Mouse (Mus musculus) kidney, postnatal 14 days (tissue): Measurements from ENCODE around the gene Ctsd.

Experiments used
- DNase-seq: peaks from one replicate; pipeline ENCODE4 v3.0.0; 2022; ENCODE audit warnings: mixed read lengths

The Ctsd gene

GRCm38 (mm10) chr7:142399250-142399649, 11.4 kb upstream of the Ctsd start:
- no peak for DNase-seq

GRCm38 (mm10) chr7:142398052-142398451, 10.2 kb upstream of the Ctsd start:
- DNase-seq = peak; percentile 66

DNA sequence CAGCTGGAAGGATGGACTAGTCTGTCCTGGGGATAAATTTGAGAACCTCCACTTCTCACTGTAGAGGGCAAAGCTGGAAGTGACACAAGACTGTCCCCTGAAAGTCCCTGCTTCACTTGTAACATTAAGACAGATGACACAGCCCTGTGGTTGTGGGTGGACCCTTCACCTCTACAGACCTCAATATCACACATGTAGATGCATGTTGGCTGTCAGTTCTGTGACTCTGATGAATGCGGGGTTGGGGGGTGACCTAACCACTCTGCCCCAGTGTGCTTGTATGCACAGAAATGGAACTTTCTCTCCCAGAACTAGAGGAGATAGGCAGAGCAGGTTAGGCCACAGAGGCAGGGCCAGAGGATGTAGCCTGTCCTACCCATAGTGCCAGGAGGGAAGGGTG, 8.8 kb upstream of the Ctsd start:
- no peak for DNase-seq

- DNase-seq = no peak
Observed at GRCm38 (mm10) chr7:142395472-142395871, 7.6 kb upstream of the Ctsd start.

DNA sequence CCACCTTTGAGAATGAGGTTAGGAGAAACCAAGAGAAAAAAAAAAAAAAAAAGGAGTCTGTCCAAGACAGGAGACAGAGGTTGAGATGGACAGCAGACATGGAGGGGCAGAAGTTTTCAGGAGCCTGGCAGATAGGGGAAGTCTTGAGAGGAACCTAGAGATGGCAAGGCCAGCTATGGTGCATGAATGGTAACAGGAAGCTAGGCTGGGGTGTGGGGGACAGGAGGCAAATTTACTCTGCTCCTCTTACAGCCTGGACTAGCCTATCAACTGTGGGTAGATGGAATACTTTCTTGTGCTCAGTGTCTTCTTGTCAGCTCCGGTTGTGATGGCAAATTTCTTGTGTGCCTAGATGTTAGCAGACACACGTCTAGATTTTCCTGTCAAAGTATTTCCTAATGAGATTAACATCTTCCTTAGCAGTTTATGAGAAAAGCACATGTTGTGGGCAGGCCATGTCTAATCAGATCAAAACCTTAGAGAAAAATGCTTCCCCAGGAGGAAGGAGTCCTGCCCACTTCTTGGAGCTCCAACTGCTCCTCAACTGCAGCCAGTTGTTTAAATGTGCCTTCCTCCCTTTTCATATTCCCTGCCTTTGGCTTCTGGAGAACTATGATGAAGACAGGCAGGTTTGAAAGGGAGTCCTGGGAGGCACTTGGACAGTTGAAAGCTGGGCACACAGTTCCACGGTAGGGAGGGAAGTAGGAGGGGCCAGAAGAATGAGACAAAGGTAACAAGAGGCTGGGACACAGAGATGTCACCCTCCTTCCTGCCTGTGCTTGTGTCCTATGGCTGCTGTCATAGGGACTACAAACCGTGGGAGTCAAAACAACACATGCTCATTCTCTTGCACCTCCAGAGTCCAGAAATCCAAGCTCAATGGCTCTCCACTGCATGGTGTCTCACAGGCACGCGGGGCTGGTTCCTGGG, 6.7 kb upstream of the Ctsd start:
- no peak for DNase-seq

- peak; percentile 57 for DNase-seq
Observed at GRCm38 (mm10) chr7:142393191-142393590, 5.4 kb upstream of the Ctsd start.

DNA sequence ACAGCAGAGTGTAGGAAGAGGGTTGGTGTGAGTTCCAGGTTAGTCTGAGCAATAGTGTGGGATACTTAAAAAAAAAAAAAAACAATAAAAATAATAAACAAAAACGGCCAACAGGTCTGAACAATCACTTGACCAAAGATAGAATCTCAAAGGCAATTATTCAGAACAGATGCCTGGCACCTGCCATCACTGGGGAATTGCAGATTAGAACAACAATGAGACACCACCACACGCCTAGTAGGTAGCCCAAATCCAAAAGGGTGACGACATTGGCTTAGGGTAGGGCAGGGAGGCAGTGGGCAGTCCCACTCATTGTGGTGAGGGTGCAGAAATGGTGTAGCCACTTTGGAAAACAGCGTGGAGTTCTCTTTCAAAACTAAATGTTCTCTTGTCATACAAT, 3.8 kb upstream of the Ctsd start:
- DNase-seq = no peak

GRCm38 (mm10) chr7:142391108-142391507, 3.3 kb upstream of the Ctsd start:
- DNase-seq = no peak

GRCm38 (mm10) chr7:142389961-142390650, 2.3 kb upstream of the Ctsd start:
- no peak for DNase-seq

GRCm38 (mm10) chr7:142388740-142389139, 902 bp upstream of the Ctsd start:
- no peak for DNase-seq

GRCm38 (mm10) chr7:142388198-142388597, 360 bp upstream of the Ctsd start:
- DNase-seq = no peak

GRCm38 (mm10) chr7:142386621-142387201, 1.1 kb downstream of the Ctsd start:
- peak; percentile 28 for DNase-seq

DNA sequence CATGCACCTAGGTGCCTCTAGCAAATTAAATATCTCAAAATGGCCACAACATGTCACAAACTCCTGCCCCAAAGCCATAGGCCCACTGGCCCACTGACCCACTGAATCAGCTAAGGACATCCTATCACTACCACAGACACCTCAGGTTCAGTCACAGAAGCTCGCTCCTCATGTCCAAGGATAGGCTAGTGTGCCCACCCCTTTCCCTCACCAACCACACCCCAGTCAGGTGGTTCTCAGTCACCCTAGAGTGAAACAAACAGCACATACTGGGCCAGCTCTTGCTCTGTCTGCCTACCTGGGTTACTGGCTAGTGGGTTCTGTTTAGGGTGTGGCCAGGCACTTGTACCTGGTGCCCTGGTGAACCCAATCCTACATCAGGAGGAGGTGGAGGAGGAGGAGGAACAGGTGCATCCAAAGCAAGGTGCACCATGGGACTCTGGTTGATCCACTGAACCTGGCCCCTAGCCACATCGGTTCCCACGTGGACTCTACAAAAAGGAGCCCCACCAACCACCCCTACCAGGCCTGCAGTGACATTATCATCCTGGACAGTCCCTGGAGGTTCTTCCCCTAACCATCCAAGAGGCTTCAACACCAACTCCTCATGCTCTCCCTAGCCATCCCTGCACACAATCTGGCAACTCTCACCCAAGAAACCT, 2.0 kb downstream of the Ctsd start:
- DNase-seq = no peak

DNA sequence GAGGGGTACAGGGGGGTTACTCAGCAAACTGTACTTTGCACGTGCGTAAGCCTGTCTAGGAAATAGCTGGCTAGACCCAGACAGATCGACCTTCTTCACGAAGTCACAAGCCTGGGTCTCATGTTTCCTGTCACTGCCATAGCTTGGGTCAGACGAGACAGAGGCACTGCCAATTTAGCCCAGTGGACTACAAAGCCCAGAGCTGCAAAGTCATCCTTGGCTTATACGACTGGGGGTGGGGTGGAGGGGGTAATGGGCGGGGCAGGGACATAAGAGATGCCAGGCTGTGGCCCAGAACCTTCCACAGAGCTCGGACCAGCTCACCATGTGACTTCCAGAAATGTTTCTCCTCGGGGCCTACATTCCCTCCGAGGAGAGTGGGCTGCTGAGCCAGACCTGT, 3.5 kb downstream of the Ctsd start:
- DNase-seq = no peak

DNA sequence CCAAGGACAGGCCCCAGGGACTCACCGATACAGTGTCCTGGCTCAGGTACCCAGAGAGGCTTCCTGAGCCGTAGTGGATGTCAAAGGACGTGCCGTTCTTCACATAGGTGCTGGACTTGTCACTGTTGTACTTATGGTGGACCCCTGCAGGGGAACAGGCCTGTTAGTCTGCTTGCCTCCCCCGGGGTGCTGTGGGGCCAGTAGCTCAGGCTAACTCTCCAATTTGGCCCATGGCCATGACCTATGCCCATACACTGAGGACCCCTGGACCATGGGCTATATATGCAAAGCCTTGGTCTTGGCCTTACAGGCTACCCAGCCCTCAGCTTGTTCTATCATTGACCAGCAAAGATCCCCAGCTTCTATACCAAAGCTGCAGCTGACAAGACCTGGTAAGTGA, 5.3 kb downstream of the Ctsd start, which contains the start of gene Gm49369:
Gene Gm49369, minus strand, starts transcription at position 101 of the 400 bp plus-strand sequence.
- DNase-seq = no peak

GRCm38 (mm10) chr7:142381175-142381574, 6.7 kb downstream of the Ctsd start:
- DNase-seq = no peak

DNA sequence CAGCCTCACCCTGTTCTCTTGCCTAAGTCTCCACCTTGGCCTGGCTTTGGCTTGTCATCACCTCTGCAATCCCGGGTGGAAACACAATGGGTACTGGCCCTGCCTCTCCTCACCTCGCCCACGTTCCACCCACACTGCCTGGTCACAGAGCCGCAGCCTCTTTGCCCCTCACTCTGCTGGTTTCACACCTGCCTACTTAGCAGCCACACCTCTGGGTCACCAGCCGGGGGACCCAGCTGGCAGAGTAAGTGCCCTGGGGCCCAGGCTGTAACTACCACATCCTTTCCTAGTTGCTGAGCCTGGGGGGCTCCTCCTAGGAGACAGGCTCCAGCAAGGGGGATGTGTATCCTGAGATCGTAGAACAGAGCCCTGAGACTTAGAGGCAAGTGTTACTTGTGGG, 8.7 kb downstream of the Ctsd start:
- no peak for DNase-seq

DNA sequence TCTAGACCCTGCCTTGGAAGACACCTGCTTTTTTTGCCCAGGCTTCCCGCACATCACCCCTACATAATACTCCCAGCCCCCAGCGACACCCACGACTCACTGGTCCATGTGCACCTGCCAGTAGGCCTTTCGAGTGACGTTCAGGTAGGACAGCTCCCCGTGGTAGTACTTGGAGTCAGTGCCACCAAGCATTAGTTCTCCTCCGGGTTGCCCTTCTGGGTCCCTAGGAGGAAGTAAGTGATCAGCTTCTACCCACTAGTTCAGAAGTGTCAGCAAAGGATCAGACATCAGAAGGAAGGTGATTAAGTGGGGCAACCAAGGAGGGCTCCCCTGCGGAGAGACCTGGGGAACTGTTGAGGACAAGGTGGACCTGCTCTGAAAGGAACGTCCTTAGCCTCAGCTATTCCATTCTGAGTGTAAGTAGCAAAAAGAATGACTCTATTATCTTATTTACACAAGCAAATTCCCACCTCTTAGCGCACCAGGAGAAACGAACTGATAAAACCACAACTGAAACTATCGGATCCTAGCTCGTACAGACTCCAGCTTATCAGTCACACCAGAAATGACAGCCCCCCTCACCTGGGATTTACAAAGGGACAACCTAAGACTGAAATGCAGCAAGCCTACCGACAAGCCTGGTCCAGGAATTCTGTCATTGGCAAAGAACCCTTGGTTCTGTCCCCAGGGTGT, 10.5 kb downstream of the Ctsd start:
- no peak for DNase-seq

DNA sequence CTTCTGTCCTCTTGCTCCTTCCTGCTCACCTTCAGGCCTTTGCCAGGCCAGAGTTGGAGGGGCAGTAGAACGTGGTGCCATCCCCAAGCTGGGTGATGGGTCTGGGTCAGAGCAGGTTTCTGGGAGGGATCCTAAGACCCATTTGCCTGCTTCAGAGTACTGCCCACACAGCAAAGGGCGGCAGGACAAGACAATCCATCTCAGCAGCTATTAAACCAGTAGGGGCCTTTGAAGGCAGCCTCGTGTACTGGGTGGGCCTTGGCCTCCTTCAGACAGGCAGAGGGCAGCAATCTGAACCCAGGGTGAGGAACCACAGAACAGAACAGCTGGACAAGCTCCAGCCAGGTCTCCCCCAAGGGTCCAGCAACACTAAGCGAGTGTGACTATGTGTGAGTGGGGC, 11.7 kb downstream of the Ctsd start:
- DNase-seq = no peak

- peak; percentile 54 for DNase-seq
Observed at GRCm38 (mm10) chr7:142375261-142375724, 12.5 kb downstream of the Ctsd start.

GRCm38 (mm10) chr7:142374413-142375015, 13.3 kb downstream of the Ctsd start:
- no peak for DNase-seq
